Mouse (Mus musculus) C2C12 (cell line): ENCODE measurements around the gene Smarca4.

ENCODE experiments used
- CEBPB ChIP-seq: IDR thresholded peaks from one replicate; pipeline ENCODE4 v1.6.1; 2011; ENCODE audit warnings: low read depth, mild to moderate bottlenecking, control low read depth, moderate library complexity
- CTCF ChIP-seq: IDR thresholded peaks from one replicate; pipeline ENCODE4 v1.5.1; 2011; ENCODE audit not compliant: control insufficient read depth, insufficient read depth, insufficient read length
- FOSL1 ChIP-seq: IDR thresholded peaks from one replicate; pipeline ENCODE4 v1.8.0; 2011; ENCODE audit warnings: mild to moderate bottlenecking, low read length; ENCODE audit not compliant: poor library complexity, insufficient read depth, severe bottlenecking
- MAX ChIP-seq: IDR thresholded peaks from one replicate; pipeline ENCODE4 v1.6.1; 2011; ENCODE audit warnings: mild to moderate bottlenecking, control low read depth
- MYOD1 ChIP-seq: IDR thresholded peaks from one replicate; pipeline ENCODE4 v1.6.1; 2011; ENCODE audit warnings: low read depth; ENCODE audit not compliant: control insufficient read depth, insufficient read length
- MYOG ChIP-seq: IDR thresholded peaks from one replicate; pipeline ENCODE4 v1.6.1; 2011; ENCODE audit not compliant: control insufficient read depth, insufficient read length; ENCODE audit errors: extremely low read depth
- USF1 ChIP-seq: IDR thresholded peaks from one replicate; pipeline ENCODE4 v1.6.1; 2011; ENCODE audit warnings: low read depth, mild to moderate bottlenecking, control low read depth, moderate library complexity

- TF ChIP-seq CTCF (no peak), MYOD1 (no peak), MAX (no peak), USF1 (no peak), MYOG (no peak), CEBPB (no peak), FOSL1 (no peak)
Observed at GRCm38 (mm10) chr9:21653253-21653652, 37.3 kb downstream of the Smarca4 start.
